Mouse (Mus musculus) kidney, postnatal 0 days (tissue): ENCODE results near the gene Gm5105. TPM values are rescaled to one million over a fixed set of nuclear protein-coding genes. Genes with fewer than 3 reads are reported as not detected.

Source experiments
- ATAC-seq: fragments of 200-750 bp; cut with Nextera tagmentation; replicated peaks from 2 replicates; pipeline ENCODE4 v1.8.0; 2017; ENCODE audit warnings: low read depth, moderate number of reproducible peaks, moderate TSS enrichment, moderate library complexity; ENCODE audit not compliant: low FRiP score
- DNase-seq: peaks from one replicate; pipeline ENCODE4 v3.0.0-alpha.2; 2016; ENCODE audit warnings: low spot score
- H3K27ac ChIP-seq: fragments of 300-500 bp; sonication (generic); 2 replicates; pipeline ENCODE4 v1.5.1; 2014; ENCODE audit warnings: mild to moderate bottlenecking
- H3K27me3 ChIP-seq: fragments of 300-500 bp; sonication (generic); 2 replicates; pipeline ENCODE4 v1.6.1; 2014; ENCODE audit warnings: low read length, mixed read lengths; ENCODE audit not compliant: insufficient read depth
- H3K36me3 ChIP-seq: fragments of 300-500 bp; sonication (generic); 2 replicates; pipeline ENCODE4 v1.6.1; 2014; ENCODE audit warnings: low read length, mixed read lengths; ENCODE audit not compliant: insufficient read depth
- H3K4me1 ChIP-seq: fragments of 300-500 bp; sonication (generic); replicated peaks from 2 replicates; pipeline ENCODE4 v1.6.1; 2014; ENCODE audit warnings: antibody characterized with exemption, low read length, mixed read lengths; ENCODE audit not compliant: insufficient read depth
- H3K4me2 ChIP-seq: fragments of 300-500 bp; sonication (generic); 2 replicates; pipeline ENCODE4 v1.6.1; 2014; ENCODE audit warnings: mild to moderate bottlenecking, low read length, moderate library complexity, mixed read lengths
- H3K4me3 ChIP-seq: fragments of 300-500 bp; sonication (generic); replicated peaks from 2 replicates; pipeline ENCODE4 v1.5.1; 2014; ENCODE audit warnings: low read depth, low read length
- H3K9ac ChIP-seq: fragments of 300-500 bp; sonication (generic); 2 replicates; pipeline ENCODE4 v1.6.1; 2014; ENCODE audit warnings: low read depth, low read length
- H3K9me3 ChIP-seq: fragments of 300-500 bp; sonication (generic); replicated peaks from 2 replicates; pipeline ENCODE4 v1.6.1; 2016; ENCODE audit warnings: low read length, inconsistent platforms, mixed read lengths
- CTCF ChIP-seq: IDR thresholded peaks from 2 replicates; pipeline ENCODE4 v1.5.1; 2016; ENCODE audit warnings: antibody characterized with exemption, low read depth, mild to moderate bottlenecking, moderate library complexity
- whole genome bisulfite sequencing: fragments of 180-500 bp; shearing (Covaris S2); extraction: QIAGEN DNeasy Blood & Tissue Kit; methylation state at CpG from one replicate; pipeline ENCODE4 v1.1.7; 2014; 5-methylcytosine and 5-hydroxymethylcytosine counted together
- polyA plus RNA-seq: library from polyadenylated mRNA; unstranded; fragments of >200 nt; fragmentation: Nextera tagmentation; extraction: Ambion mirVana; gene quantifications from 2 replicates; pipeline ENCODE4 v1.2.1, GENCODE M21; 2015

The Gm5105 gene
- polyA plus RNA-seq, 1 experiment from 2014 or later: 0.08 TPM

DNA sequence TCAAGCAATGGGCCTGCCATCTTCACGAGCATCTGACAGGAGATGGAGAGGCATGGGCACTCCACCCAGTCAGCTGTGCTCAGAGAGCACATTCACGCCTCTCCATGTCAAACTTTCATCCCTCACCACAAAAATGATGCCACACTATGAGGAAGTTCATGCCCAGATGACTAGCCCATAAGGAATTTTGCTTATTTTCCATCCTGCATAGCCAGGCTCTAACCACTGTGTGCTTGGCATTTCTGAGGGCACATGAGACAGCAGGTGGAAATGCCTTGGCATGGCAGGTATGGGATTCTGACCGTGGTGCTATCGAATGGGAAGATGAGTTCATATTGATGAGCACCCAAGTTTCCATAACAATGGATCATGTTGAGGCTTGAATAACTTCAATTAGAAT lies 36.5 kb upstream of the Gm5105 start:
- H3K9me3 ChIP-seq: no peaks in the 10 kb centered on the region
- H3K4me2 ChIP-seq: no peak overlapping the region
- no peak for TF ChIP-seq CTCF
- DNase-seq: no peak
- WGBS: 90% methylated on average over 4 of the region's 4 CpGs
- no peaks in the 10 kb centered on the region for H3K27me3 ChIP-seq
- no peak overlapping the region for H3K27ac ChIP-seq
- H3K36me3 ChIP-seq: no peaks in the 10 kb centered on the region
- no peak overlapping the region for H3K9ac ChIP-seq
- no peak overlapping the region for H3K4me3 ChIP-seq
- H3K4me1 ChIP-seq: no peaks in the 10 kb centered on the region
- no peak for ATAC-seq

DNA sequence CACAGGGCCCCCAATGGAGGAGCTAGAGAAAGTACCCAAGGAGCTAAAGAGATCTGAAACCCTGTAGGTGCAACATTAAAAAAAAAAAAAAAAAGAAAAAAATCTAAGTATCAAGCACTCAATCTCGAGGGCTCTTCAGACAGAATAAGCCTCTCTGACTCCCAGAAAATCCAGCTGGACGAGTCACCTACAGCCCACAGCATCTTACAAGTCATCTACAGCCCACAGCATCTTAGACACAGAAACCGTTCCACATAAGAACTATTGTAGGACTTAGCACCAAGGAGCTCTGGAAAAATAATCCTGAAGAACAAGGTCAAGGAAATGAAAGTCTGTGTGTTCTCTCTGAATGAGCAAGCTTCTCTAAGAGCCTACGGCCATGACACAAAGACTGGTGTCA lies 34.7 kb upstream of the Gm5105 start:
- no peak for TF ChIP-seq CTCF
- Histone ChIP-seq H3K9me3 (no peaks in the 10 kb centered on the region), H3K27ac (no peak overlapping the region), H3K36me3 (no peaks in the 10 kb centered on the region), H3K27me3 (no peaks in the 10 kb centered on the region), H3K4me1 (no peaks in the 10 kb centered on the region), H3K4me3 (no peak overlapping the region), H3K9ac (no peak overlapping the region), H3K4me2 (no peak overlapping the region)
- ATAC-seq (no peak), DNase-seq (no peak)
- WGBS: 90% methylated on average over 4 of the region's 4 CpGs

- Histone ChIP-seq H3K4me2 (no peak overlapping the region), H3K9ac (no peak overlapping the region), H3K27me3 (no peaks in the 10 kb centered on the region), H3K4me1 (no peaks in the 10 kb centered on the region), H3K4me3 (no peak overlapping the region), H3K9me3 (no peaks in the 10 kb centered on the region), H3K27ac (no peak overlapping the region), H3K36me3 (no peaks in the 10 kb centered on the region)
- TF ChIP-seq CTCF: no peak
- WGBS: 63% methylated on average over 1 of the region's 1 CpGs
- ATAC-seq: no peak
- DNase-seq: peak; percentile 35
Observed at GRCm38 (mm10) chr3:138097718-138098117, 30.5 kb upstream of the Gm5105 start.

DNA sequence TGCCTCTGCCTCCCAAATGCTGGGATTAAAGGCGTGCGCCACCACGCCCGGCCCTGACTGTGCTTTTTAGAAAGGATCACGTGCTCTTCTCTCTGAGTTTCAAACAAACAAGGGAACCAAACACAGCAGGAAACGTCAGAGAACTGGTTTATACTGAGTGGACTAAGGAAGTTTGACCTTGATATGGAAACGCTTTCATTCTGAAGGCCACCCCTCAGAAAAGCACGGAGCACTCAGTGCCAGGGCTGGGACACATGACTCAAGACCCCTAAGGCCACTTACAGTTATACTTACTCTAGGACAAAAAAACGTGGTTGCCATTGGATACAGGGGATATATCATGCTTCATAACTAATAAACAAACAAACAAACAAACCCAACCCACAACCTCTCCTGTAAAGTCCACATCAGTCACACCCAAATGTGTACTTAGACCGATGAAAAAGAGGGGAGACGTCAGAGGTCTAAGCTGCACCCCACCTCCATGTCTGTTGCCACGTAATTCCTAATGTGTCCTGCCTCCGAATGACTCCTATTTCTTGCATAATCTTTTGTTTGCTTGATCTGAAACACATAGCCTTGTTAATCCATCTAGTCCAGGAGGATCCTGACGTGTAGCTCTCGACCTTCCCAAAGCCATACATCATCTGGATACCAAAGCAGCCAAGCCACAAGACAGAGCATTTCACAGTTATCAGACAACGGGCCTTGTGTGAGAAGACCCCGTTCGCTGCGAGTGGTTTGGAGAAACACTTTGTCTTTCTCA lies 29.3 kb upstream of the Gm5105 start:
- no peaks in the 10 kb centered on the region for H3K36me3 ChIP-seq
- ATAC-seq (no peak; the same call in 1 of the 2 replicates), DNase-seq (no peak)
- no peaks in the 10 kb centered on the region for H3K27me3 ChIP-seq
- 84% methylated on average over 19 of the region's 19 CpGs for WGBS
- H3K27ac ChIP-seq: no peak overlapping the region
- H3K9ac ChIP-seq: no peak overlapping the region
- no peak overlapping the region for H3K4me3 ChIP-seq
- H3K4me2 ChIP-seq: no peak overlapping the region
- no peak for TF ChIP-seq CTCF
- no peaks in the 10 kb centered on the region for H3K4me1 ChIP-seq
- no peaks in the 10 kb centered on the region for H3K9me3 ChIP-seq

- Histone ChIP-seq H3K27me3 (no peaks in the 10 kb centered on the region), H3K4me2 (no peak overlapping the region), H3K4me1 (no peaks in the 10 kb centered on the region), H3K36me3 (no peaks in the 10 kb centered on the region), H3K27ac (no peak overlapping the region), H3K4me3 (no peak overlapping the region), H3K9me3 (no peaks in the 10 kb centered on the region), H3K9ac (no peak overlapping the region)
- TF ChIP-seq CTCF: no peak
- ATAC-seq (peak; percentile 78), DNase-seq (peak; percentile 45)
- 37% methylated on average over 10 of the region's 10 CpGs for WGBS
Observed at GRCm38 (mm10) chr3:138095718-138096117, 28.5 kb upstream of the Gm5105 start.

DNA sequence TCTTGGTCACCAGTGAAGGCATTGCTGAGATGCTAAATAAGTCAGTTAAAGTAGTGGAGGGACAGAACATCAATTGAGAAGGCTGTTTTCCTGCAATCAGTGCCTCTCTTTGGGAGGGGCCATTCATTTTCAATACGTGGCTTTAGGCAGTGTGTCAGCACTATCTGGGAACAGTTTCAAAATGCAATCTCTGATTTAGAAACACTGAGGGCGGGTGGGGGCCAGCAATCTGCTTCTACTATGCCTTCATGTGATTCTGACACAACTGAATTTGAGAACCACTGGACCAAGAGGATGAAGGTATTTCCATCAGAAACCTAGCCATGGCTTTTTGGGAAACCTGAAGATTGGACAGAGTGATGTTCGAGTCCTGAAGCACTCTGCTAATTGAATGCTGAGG lies 28.1 kb upstream of the Gm5105 start:
- H3K9me3 ChIP-seq: no peaks in the 10 kb centered on the region
- no peak for DNase-seq
- no peak overlapping the region for H3K27ac ChIP-seq
- no peak overlapping the region for H3K4me3 ChIP-seq
- no peaks in the 10 kb centered on the region for H3K27me3 ChIP-seq
- no peak overlapping the region for H3K9ac ChIP-seq
- no peak for ATAC-seq
- no peaks in the 10 kb centered on the region for H3K4me1 ChIP-seq
- 76% methylated on average over 3 of the region's 3 CpGs for WGBS
- no peaks in the 10 kb centered on the region for H3K36me3 ChIP-seq
- H3K4me2 ChIP-seq: no peak overlapping the region
- no peak for TF ChIP-seq CTCF

DNA sequence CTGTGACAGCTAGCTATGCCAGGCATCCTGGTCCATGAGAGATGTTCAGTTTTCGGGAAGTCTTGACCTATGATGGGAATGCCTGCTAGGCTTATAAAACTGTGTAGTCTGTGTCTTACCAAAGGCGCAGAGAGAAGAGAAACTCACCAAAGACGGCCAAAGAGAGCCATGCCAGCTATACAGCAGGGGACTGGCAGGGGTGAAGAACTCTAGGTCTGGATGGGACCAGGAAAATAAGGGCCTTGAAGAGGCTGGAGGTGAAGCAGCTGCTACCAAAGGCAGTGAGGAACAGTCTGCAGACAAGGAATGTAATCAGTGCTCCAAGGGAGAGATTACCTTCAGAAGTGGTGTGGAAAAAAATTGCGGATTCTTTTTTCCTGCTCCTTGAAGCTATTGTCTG lies 16.7 kb upstream of the Gm5105 start:
- no peak overlapping the region for H3K4me2 ChIP-seq
- 94% methylated on average over 4 of the region's 4 CpGs for WGBS
- H3K36me3 ChIP-seq: no peaks in the 10 kb centered on the region

More for the DNA sequence above, 16.7 kb upstream of the Gm5105 start:
- no peak overlapping the region for H3K9ac ChIP-seq
- TF ChIP-seq CTCF: no peak
- ATAC-seq (no peak), DNase-seq (no peak)
- no peaks in the 10 kb centered on the region for H3K4me1 ChIP-seq
- H3K4me3 ChIP-seq: no peak overlapping the region
- H3K27me3 ChIP-seq: no peaks in the 10 kb centered on the region
- H3K27ac ChIP-seq: no peak overlapping the region
- no peaks in the 10 kb centered on the region for H3K9me3 ChIP-seq
